Mouse (Mus musculus): Measurements from ENCODE around the gene Pcmtd2. TPM values are rescaled to one million over a fixed set of nuclear protein-coding genes. Genes with fewer than 3 reads are reported as not detected.
A peak's percentile ranks its signal among the peaks of the same experiment; 100 is the strongest.
"Not testable (repeated sequence)": the region's sequence is repeated elsewhere in the genome, so short reads cannot be mapped to it uniquely, and the experiment has no call there.

Gene Pcmtd2
- 10 to 100 TPM; 47.1 to 58.6 TPM for total RNA-seq (2021)

DNA sequence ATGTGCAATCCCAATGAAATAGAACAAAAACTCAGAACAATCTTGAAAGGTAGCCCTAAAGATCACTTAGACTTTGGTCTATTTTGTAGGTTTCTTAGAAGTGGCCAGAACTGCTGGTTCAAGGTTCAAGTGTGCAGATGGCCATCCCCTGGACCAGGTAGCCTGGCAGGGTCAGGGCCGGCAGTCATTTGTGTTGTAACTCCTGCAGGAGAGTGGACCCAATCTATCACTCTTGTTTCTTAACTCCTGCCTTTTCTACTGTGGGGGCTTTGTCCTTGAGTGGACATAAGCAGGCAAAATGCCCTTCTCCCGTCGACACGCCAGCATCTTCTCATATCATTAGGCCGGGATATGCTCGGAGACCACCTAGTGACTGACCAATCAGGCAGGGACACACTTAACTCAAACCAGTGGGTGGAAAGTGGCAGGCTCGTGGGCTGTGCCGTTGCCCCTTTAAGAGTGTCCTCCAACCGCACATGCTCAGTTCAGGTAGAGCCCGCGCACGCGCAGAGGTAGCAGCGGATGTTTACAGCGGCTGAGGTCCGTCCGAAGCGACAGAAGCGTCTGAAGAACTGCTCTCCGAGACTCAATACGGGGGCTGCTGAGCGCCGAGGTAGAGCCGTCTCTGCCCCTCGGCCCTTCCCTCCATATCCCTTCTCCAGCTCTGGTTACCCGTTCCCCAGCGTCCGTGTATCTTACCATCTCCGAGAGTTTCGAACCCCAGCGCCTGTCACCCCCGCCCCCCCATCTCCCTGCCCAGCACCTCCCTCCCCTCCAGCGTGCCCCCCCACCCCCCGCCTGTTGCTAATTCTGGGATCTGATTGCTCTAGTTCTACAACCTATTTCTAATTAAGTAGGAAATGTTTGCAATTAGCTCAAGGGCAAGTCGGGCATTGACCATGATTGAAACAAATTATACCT is at the start of gene Pcmtd2:
Pcmtd2 (plus strand) TSS at position 483 of the 921 bp plus-strand sequence.
- peak; percentile 87 for DNase-seq (ENCODE audit: low spot score)
- intact Hi-C loops (cut with DNase I), result loop anchor here (1.0 to 10.0 kb wide), 2 partner anchors 115 to 1123 kb away; partner anchors contain the start of gene Gid8

GRCm38 (mm10) chr2:181789396-181789795 is 48.3 kb upstream of the Pcmtd2 start:
- DNase-seq (ENCODE audit: low spot score), result no peak
- intact Hi-C loops (cut with DNase I), result no loop called here

DNA sequence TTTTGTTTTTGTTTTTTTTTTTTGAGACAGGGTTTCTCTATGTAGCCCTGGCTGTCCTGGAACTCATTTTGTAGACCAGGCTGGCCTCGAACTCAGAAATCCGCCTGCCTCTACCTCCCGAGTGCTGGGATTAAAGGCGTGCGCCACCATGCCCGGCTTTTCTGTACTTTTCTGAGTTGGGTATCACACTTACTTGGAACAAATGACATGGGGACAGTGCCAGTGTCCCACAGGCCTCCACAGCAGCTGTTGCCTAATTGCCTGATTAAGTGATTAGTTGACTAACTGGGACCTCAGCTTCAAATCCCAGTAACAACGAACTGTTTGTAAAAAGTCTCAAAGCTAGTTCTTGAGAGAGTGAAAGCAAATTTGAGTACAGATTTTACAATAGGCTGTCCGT is 44.5 kb upstream of the Pcmtd2 start:
- not testable (repeated sequence) for DNase-seq (ENCODE audit: low spot score)

GRCm38 (mm10) chr2:181795641-181796130 is 42.0 kb upstream of the Pcmtd2 start:
- intact Hi-C loops (cut with DNase I), result no loop called here
- DNase-seq (ENCODE audit: low spot score), result no peak

More for the DNA sequence above, 44.5 kb upstream of the Pcmtd2 start:
- intact Hi-C loops (cut with DNase I), result not testable (repeated sequence)

GRCm38 (mm10) chr2:181797672-181798071 is 40.0 kb upstream of the Pcmtd2 start:
- no peak for DNase-seq (ENCODE audit: low spot score)
- intact Hi-C loops (cut with DNase I), result no loop called here

DNA sequence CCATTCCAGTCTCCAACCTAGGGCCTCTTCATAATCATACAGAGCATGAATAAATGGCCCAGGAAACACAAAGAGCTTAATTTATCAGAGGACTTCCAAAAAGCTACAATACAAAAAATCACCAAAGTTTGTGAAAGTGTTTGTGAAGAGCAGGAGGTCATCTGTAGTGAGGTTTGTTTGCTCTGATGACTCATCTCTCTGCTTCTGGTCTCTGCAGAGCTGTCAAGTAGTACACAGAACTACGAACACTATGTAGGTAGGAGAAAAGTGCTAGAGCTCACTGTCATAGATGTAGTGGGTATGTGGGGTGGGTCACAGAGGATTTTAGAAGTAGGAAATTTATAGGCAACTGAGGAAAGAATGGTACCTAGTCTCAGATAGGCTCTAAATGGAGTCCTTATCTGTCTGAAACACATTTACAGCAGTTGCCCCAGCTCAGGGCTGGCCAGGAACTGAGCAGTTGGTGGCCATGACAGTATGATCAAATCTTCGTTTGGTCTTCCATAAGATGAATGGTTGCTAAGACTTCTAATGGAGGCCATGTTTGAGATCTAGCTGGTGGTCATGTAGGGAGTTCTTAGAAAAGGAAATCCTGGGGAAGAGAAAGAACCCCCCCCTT is 8.5 kb upstream of the Pcmtd2 start:
- intact Hi-C loops (cut with DNase I), result no loop called here
- DNase-seq (ENCODE audit: low spot score), result no peak

DNA sequence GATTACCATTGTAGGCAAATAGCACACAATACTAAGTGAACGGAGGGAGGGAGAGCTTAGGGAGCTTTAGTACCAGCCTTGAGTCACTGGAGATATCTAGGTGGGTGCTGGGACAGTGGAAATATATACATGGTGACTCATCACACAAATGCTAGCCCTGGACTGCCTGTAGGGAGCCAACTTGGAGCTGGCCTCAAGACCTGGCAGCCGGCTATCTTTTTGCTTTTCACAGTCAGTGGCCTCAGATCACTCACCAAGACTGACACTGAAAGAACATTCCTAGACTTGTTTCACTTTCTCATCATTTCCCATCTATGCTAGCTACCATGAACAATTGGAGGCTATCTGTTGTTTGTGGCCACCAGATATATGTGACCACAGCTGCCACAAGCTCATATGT is 4.9 kb upstream of the Pcmtd2 start:
- DNase-seq (ENCODE audit: low spot score), result no peak
- intact Hi-C loops (cut with DNase I), result loop anchor here (10.0 kb wide), 1 partner anchor 1118 kb away; the partner anchor contains the start of gene Gid8

DNA sequence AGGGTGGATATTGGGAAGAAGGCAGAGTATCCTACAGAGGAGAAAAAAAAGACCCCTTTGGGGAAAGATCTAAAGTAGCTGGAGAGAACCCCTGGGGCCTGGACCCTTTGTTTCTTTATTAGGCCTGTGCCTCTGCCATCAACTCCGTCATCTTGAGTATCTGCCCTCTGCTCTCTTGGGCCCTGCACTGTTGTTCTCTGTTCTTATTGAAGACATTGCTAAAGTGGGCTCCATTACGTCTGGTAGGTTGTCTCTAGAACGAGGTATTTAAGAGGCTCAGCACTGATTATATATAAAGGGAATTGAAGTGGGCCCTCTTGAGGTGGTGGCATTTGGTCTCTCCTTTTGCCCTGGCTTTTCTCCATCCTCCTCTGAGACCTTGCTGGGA is 633 bp downstream of the Pcmtd2 start:
- intact Hi-C loops (cut with DNase I), result loop anchor here (1.0 to 10.0 kb wide), 2 partner anchors 116 to 1123 kb away; partner anchors contain the start of gene Gid8
- DNase-seq (ENCODE audit: low spot score), result no peak

DNA sequence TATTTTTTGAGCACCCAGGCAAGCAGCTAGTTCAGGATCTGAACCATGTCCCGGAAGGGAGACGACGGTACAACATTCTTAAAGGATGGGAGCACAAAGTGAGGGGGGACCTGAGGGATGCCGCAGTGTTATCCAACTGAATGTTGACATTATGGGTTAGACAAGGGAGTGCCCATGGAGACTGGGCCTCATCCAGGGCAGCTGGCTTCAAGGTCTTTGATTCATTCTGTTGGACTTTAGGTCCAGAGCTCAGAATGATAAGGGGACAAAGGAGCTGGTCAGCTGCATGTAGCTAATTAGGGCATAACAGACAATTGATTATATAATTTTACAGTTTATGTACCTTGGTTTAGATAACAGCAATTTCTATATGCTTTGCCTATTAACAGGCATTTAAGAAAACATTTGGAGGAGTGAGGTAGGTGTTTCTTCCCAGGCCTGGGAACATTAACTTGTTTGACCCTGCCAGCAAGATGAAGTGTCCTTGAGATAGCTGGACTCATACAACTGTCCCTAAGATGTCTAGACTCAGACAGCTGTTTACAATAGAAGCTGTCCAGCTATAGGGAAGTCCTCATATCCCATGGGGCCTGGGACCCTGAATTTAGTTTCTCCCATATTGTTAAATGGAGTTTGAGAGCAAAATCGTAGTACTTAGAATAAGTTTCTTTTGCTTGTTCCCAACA is 8.2 kb downstream of the Pcmtd2 start:
- DNase-seq (ENCODE audit: low spot score), result no peak
- intact Hi-C loops (cut with DNase I), result no loop called here

DNA sequence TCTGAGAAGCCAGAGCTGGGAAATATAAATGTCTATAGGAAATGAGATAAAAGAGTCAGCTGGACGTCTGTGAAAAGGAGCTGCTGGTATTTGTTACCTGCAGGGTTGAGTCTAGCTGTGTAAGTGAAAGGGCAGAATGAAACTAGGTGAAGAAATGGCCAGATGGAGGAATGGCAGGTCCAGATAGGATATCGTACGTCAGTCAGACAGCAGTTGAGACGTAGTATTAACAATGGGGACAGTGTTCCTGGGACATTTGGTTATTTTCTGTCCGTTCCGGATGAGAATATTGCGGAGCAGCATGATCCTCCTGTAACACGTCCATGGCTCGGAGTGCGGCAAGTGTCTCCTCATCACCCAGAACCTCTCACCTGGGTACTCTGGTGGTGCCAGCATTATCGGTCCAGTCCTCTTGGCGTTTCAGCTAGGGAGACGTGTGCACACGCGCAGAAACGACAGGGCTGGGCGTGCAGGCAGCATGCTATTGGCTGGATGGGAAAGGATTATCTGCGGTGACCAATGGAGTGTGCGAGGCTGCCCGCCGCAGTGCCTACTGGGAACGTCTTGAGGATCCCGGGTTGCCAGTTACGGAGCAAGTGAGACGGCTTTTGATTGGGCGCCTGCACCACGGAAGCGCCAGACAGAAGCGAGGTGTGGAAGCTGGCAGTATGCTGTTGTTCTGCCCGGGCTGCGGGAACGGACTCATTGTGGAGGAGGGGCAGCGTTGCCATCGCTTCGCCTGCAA is 26.3 kb downstream of the Pcmtd2 start, which contains the start of gene Polr3k:
Polr3k (plus strand) TSS at position 547 of the 745 bp plus-strand sequence.
- peak; percentile 89 for DNase-seq (ENCODE audit: low spot score)
- intact Hi-C loops (cut with DNase I), result loop anchor here (2.0 to 10.0 kb wide), 2 partner anchors 141 to 239 kb away; no protein-coding TSS in a partner anchor

DNA sequence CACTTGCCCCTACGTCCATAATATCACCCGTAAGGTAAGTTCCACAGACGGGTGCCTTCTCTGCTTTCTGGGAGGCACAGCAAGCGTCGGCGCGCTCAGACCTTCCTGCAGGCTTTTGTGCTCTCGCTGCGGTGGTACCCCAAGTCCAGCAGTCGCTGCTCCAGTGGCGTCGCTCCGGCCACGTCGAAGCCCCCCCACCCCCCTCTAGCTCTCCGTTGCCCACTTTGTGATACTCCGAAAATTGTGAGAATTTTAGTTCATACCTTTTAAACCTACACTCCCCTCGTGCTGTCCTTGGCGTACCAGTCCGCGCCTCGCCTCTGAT is 26.8 kb downstream of the Pcmtd2 start:
- DNase-seq (ENCODE audit: low spot score), result no peak
- intact Hi-C loops (cut with DNase I), result loop anchor here (2.0 to 10.0 kb wide), 2 partner anchors 142 to 240 kb away; no protein-coding TSS in a partner anchor

DNA sequence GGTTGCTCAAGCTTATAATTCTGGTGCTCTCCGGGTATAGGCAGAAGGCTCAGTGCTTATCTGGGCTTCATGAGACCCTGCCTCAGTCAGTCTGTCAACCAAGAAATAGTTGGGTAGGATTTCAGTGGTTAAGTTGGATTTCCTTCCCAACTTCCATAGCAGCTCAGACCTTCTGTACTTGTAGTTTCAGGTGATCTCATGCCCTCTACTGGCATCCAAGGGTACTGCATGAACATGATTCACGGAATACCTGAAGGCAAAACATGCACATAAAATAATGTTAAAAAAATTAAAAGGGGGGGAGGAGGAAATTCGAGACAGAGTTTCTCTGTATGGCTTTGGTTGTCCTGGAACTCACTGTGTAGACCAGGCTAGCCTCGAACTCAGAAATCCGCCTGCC is 29.3 kb downstream of the Pcmtd2 start:
- intact Hi-C loops (cut with DNase I), result loop anchor here (10.0 kb wide), 1 partner anchor 242 kb away; no protein-coding TSS in a partner anchor

DNA sequence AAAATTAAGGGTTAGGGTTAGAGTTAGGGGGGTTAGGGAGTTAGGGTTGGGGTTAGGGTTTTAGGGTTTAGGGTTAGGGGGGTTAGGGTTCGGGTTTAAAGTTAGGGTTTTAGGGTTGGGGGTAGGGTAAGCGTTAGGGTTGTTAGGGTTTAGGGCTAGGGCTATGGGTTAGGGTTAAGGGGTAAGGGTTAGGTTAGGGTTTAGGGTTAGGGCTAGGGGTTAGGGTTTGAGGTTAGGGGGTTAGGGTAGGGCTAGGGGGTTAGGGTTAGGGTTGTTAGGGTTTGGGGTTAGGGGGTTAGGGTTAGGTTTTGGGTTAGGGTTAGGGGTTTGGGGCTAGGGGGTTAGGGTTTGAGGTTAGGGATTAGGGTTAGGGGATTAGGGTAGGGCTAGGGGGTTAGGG is 33.4 kb downstream of the Pcmtd2 start:
- no peak for DNase-seq (ENCODE audit: low spot score)
- intact Hi-C loops (cut with DNase I), result no loop called here

More for the DNA sequence above, 29.3 kb downstream of the Pcmtd2 start:
- DNase-seq (ENCODE audit: low spot score), result peak; percentile 4

DNA sequence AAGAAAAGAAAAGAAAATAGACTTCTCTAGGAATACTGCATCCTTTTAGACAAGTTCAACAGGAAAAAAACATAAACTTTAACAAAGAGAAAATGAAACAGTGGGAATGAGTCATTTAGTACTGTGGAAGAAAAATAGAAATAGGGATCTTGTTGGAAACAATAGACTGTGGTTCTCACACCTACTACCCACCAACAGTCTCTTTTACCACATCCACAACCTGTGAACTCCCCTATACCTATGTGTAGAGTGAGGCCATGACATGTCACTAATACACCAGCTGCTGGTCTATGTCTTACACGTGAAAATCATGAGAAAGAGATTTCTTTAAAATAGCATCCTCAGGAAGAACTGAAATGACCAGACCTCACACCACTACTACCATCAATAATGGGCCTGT is 41.2 kb downstream of the Pcmtd2 start:
- no peak for DNase-seq (ENCODE audit: low spot score)
- intact Hi-C loops (cut with DNase I), result no loop called here

- intact Hi-C loops (cut with DNase I), result no loop called here
- no peak for DNase-seq (ENCODE audit: low spot score)
These were observed 45.5 kb downstream of the Pcmtd2 start for GRCm38 (mm10) chr2:181883022-181883749.

All from heart, postnatal 25 days (tissue).